Mouse (Mus musculus): ENCODE results near the gene H2-DMb2. TPM values are rescaled to one million over a fixed set of nuclear protein-coding genes. Genes with fewer than 3 reads are reported as not detected.
"Not testable (repeated sequence)": the region's sequence is repeated elsewhere in the genome, so short reads cannot be mapped to it uniquely, and the experiment has no call there.

The H2-DMb2 gene
- polyA plus RNA-seq, 1 experiment from 2014 or later, result not detected

DNA sequence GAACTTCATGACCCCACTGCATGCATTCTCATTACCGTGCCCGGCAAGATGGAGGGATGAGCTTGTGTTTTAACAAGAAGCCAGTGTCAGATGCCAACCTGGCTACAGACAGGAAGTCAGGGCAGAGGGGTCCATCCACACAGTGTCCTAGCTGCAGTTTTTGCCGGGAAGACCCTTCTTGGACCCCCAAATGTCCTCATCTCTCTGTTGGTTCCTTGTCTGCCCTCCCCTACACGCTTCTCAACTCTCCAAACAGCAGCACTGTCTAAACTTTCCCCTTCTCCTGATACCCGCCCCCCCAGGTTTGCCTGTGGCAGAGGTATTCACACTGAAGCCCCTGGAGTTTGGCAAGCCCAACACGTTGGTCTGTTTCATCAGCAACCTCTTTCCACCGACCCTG lies 5.5 kb upstream of the H2-DMb2 start:
- H3K9me3 ChIP-seq (ENCODE audit: control insufficient read depth, low read length), result no peaks in the 10 kb centered on the region
- H3K4me2 ChIP-seq (replicated peaks; ENCODE audit: low read depth, low read length), result no peak overlapping the region
- peaks cover 29% of the 10 kb centered on the region for H3K27me3 ChIP-seq (ENCODE audit: control insufficient read depth, insufficient read depth, low read length)
- WGBS, result 63% methylated on average over 7 of the region's 7 CpGs
- H3K4me1 ChIP-seq (replicated peaks; ENCODE audit: control insufficient read depth, insufficient read depth, low read length), result 0 out of 2 replicates have a peak, but pooled peaks cover 6% of the 10 kb centered on the region
- no peak overlapping the region for H3K4me3 ChIP-seq (ENCODE audit: low read depth, low read length)
- no peaks in the 10 kb centered on the region for H3K36me3 ChIP-seq (ENCODE audit: control insufficient read depth, insufficient read depth, low read length)
- H3K9ac ChIP-seq (ENCODE audit: low read depth, low read length), result no peak overlapping the region
- no peak overlapping the region for H3K27ac ChIP-seq (ENCODE audit: low read depth, low read length)
- ATAC-seq (ENCODE audit: low FRiP score), result no peak
- no peak for DNase-seq (ENCODE audit: low spot score)

GRCm38 (mm10) chr17:34138655-34139054 lies 4.5 kb upstream of the H2-DMb2 start:
- ATAC-seq (ENCODE audit: low FRiP score) (no peak), DNase-seq (ENCODE audit: low spot score) (no peak)
- Histone ChIP-seq H3K4me2 (replicated peaks; ENCODE audit: low read depth, low read length) (no peak overlapping the region), H3K36me3 (ENCODE audit: control insufficient read depth, insufficient read depth, low read length) (no peaks in the 10 kb centered on the region), H3K9me3 (ENCODE audit: control insufficient read depth, low read length) (no peaks in the 10 kb centered on the region), H3K4me1 (replicated peaks; ENCODE audit: control insufficient read depth, insufficient read depth, low read length) (0 out of 2 replicates have a peak, but pooled peaks cover 6% of the 10 kb centered on the region), H3K27ac (ENCODE audit: low read depth, low read length) (no peak overlapping the region), H3K4me3 (ENCODE audit: low read depth, low read length) (no peak overlapping the region), H3K9ac (ENCODE audit: low read depth, low read length) (no peak overlapping the region), H3K27me3 (ENCODE audit: control insufficient read depth, insufficient read depth, low read length) (peaks cover 29% of the 10 kb centered on the region)
- WGBS, result 71% methylated on average over 7 of the region's 7 CpGs

GRCm38 (mm10) chr17:34139416-34139815 lies 3.7 kb upstream of the H2-DMb2 start:
- Histone ChIP-seq H3K27ac (ENCODE audit: low read depth, low read length) (no peak overlapping the region), H3K4me2 (replicated peaks; ENCODE audit: low read depth, low read length) (peak overlapping the region; percentile 44), H3K27me3 (ENCODE audit: control insufficient read depth, insufficient read depth, low read length) (peaks cover 29% of the 10 kb centered on the region), H3K9me3 (ENCODE audit: control insufficient read depth, low read length) (no peaks in the 10 kb centered on the region), H3K4me3 (ENCODE audit: low read depth, low read length) (peak overlapping the region; percentile 24), H3K36me3 (ENCODE audit: control insufficient read depth, insufficient read depth, low read length) (no peaks in the 10 kb centered on the region), H3K9ac (ENCODE audit: low read depth, low read length) (no peak overlapping the region), H3K4me1 (replicated peaks; ENCODE audit: control insufficient read depth, insufficient read depth, low read length) (0 out of 2 replicates have a peak, but pooled peaks cover 6% of the 10 kb centered on the region)
- DNase-seq (ENCODE audit: low spot score), result peak; percentile 56
- no peak for ATAC-seq (ENCODE audit: low FRiP score)
- under 1% methylated on average over 16 of the region's 16 CpGs for WGBS

- no peaks in the 10 kb centered on the region for H3K9me3 ChIP-seq (ENCODE audit: control insufficient read depth, low read length)
- 0 out of 2 replicates have a peak, but pooled peaks cover 6% of the 10 kb centered on the region for H3K4me1 ChIP-seq (replicated peaks; ENCODE audit: control insufficient read depth, insufficient read depth, low read length)
- no peak overlapping the region for H3K9ac ChIP-seq (ENCODE audit: low read depth, low read length)
- 18% methylated on average over 5 of the region's 5 CpGs for WGBS
- peaks cover 29% of the 10 kb centered on the region for H3K27me3 ChIP-seq (ENCODE audit: control insufficient read depth, insufficient read depth, low read length)
- no peaks in the 10 kb centered on the region for H3K36me3 ChIP-seq (ENCODE audit: control insufficient read depth, insufficient read depth, low read length)
- no peak overlapping the region for H3K4me3 ChIP-seq (ENCODE audit: low read depth, low read length)
- DNase-seq (ENCODE audit: low spot score) (no peak), ATAC-seq (ENCODE audit: low FRiP score) (no peak)
- H3K27ac ChIP-seq (ENCODE audit: low read depth, low read length), result no peak overlapping the region
- H3K4me2 ChIP-seq (replicated peaks; ENCODE audit: low read depth, low read length), result no peak overlapping the region
Observed at GRCm38 (mm10) chr17:34140240-34140639, 2.9 kb upstream of the H2-DMb2 start.

GRCm38 (mm10) chr17:34141448-34141847 lies 1.7 kb upstream of the H2-DMb2 start:
- H3K27me3 ChIP-seq (ENCODE audit: control insufficient read depth, insufficient read depth, low read length), result peaks cover 25% of the 10 kb centered on the region
- H3K9me3 ChIP-seq (ENCODE audit: control insufficient read depth, low read length), result no peaks in the 10 kb centered on the region
- H3K4me1 ChIP-seq (replicated peaks; ENCODE audit: control insufficient read depth, insufficient read depth, low read length), result 0 out of 2 replicates have a peak, but pooled peaks cover 4% of the 10 kb centered on the region
- DNase-seq (ENCODE audit: low spot score), result no peak
- no peak overlapping the region for H3K4me3 ChIP-seq (ENCODE audit: low read depth, low read length)
- H3K4me2 ChIP-seq (replicated peaks; ENCODE audit: low read depth, low read length), result no peak overlapping the region
- WGBS, result 65% methylated on average over 4 of the region's 4 CpGs
- no peak overlapping the region for H3K27ac ChIP-seq (ENCODE audit: low read depth, low read length)
- H3K9ac ChIP-seq (ENCODE audit: low read depth, low read length), result no peak overlapping the region
- H3K36me3 ChIP-seq (ENCODE audit: control insufficient read depth, insufficient read depth, low read length), result no peaks in the 10 kb centered on the region
- ATAC-seq (ENCODE audit: low FRiP score), result no peak

- no peaks in the 10 kb centered on the region for H3K36me3 ChIP-seq (ENCODE audit: control insufficient read depth, insufficient read depth, low read length)
- DNase-seq (ENCODE audit: low spot score), result no peak
- H3K9me3 ChIP-seq (ENCODE audit: control insufficient read depth, low read length), result no peaks in the 10 kb centered on the region
- H3K9ac ChIP-seq (ENCODE audit: low read depth, low read length), result no peak overlapping the region
- no peak overlapping the region for H3K4me2 ChIP-seq (replicated peaks; ENCODE audit: low read depth, low read length)
- 78% methylated on average over 7 of the region's 7 CpGs for WGBS
- no peak overlapping the region for H3K4me3 ChIP-seq (ENCODE audit: low read depth, low read length)
- no peak overlapping the region for H3K27ac ChIP-seq (ENCODE audit: low read depth, low read length)
- H3K4me1 ChIP-seq (replicated peaks; ENCODE audit: control insufficient read depth, insufficient read depth, low read length), result 0 out of 2 replicates have a peak, but pooled peaks cover 4% of the 10 kb centered on the region
- no peak for ATAC-seq (ENCODE audit: low FRiP score)
- H3K27me3 ChIP-seq (ENCODE audit: control insufficient read depth, insufficient read depth, low read length), result peaks cover 21% of the 10 kb centered on the region
Observed at GRCm38 (mm10) chr17:34142456-34143010, 574 bp upstream of the H2-DMb2 start.

DNA sequence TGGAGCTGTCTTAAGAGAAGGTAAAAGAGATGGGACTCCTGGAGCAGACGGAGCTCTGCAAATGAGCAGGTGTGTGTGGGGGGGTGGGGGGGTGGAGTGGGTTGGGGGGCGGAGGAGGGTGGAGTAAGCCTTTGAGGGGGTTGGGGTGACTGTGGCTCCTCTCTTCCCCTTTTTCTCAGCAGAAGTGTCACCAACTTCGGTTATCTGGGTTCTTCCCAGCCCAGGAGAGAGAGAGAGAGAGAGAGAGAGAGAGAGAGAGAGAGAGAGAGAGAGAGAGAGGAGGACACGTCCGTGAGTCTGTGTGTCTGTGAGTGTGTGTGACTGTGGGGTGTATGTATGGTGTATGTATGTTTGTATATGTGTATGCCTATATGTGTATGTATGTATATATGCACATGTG lies 354 bp downstream of the H2-DMb2 start:
- 69% methylated on average over 5 of the region's 5 CpGs for WGBS
- Histone ChIP-seq H3K4me2 (replicated peaks; ENCODE audit: low read depth, low read length) (no peak overlapping the region), H3K27ac (ENCODE audit: low read depth, low read length) (no peak overlapping the region), H3K36me3 (ENCODE audit: control insufficient read depth, insufficient read depth, low read length) (no peaks in the 10 kb centered on the region), H3K4me3 (ENCODE audit: low read depth, low read length) (no peak overlapping the region), H3K9ac (ENCODE audit: low read depth, low read length) (no peak overlapping the region), H3K9me3 (ENCODE audit: control insufficient read depth, low read length) (no peaks in the 10 kb centered on the region), H3K27me3 (ENCODE audit: control insufficient read depth, insufficient read depth, low read length) (peaks cover 16% of the 10 kb centered on the region), H3K4me1 (replicated peaks; ENCODE audit: control insufficient read depth, insufficient read depth, low read length) (0 out of 2 replicates have a peak, but pooled peaks cover 4% of the 10 kb centered on the region)
- no peak for DNase-seq (ENCODE audit: low spot score)
- ATAC-seq (ENCODE audit: low FRiP score), result no peak

DNA sequence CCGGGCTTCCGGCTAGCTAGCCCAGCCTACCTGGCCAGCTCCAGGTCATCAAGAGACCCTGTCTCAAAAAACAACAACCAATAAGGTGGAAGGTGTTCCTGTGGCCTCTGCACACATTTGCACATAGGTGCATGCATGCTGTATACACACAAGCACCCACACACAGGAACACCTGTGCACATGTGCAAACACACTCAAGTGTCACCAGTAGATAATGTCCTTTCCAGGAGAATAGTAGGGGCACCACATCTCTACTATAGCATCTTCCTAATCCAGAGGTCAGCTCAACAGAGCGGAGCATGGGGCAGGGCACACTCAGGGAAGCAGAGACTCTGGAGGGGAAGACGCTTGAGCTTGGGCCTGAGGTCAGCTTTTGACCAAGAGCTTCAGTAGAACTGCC lies 1.1 kb downstream of the H2-DMb2 start:
- 84% methylated on average over 4 of the region's 4 CpGs for WGBS
- H3K9ac ChIP-seq (ENCODE audit: low read depth, low read length); H3K4me3 ChIP-seq (ENCODE audit: low read depth, low read length); DNase-seq (ENCODE audit: low spot score); H3K4me2 ChIP-seq (replicated peaks; ENCODE audit: low read depth, low read length); ATAC-seq (ENCODE audit: low FRiP score); H3K36me3 ChIP-seq (ENCODE audit: control insufficient read depth, insufficient read depth, low read length); H3K27ac ChIP-seq (ENCODE audit: low read depth, low read length); H3K4me1 ChIP-seq (replicated peaks; ENCODE audit: control insufficient read depth, insufficient read depth, low read length); H3K9me3 ChIP-seq (ENCODE audit: control insufficient read depth, low read length): not testable (repeated sequence)
- peaks cover 12% of the 10 kb centered on the region for H3K27me3 ChIP-seq (ENCODE audit: control insufficient read depth, insufficient read depth, low read length)

DNA sequence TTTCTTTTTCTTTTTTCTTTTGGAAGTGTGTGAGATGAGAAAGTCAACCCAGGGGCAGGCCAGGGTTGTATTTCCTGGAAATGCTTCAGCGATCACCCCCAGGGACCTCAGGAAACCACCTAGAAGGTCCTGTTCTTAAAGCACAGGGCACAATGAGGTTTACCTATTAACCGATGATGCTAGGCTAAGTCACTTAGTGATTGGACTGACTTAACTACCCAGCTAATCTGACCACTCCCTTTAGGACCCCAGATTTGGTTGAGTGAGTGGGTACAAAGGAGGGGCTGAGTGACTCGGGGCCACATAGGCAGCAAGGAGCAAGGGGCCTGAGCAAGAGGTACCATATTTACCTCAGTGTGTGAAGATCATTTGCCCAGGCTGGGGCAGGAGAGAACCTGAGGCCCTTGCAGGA lies 1.9 kb downstream of the H2-DMb2 start:
- ATAC-seq (ENCODE audit: low FRiP score), result no peak
- Histone ChIP-seq H3K9me3 (ENCODE audit: control insufficient read depth, low read length) (no peaks in the 10 kb centered on the region), H3K4me3 (ENCODE audit: low read depth, low read length) (no peak overlapping the region), H3K36me3 (ENCODE audit: control insufficient read depth, insufficient read depth, low read length) (no peaks in the 10 kb centered on the region), H3K4me2 (replicated peaks; ENCODE audit: low read depth, low read length) (no peak overlapping the region), H3K9ac (ENCODE audit: low read depth, low read length) (no peak overlapping the region), H3K4me1 (replicated peaks; ENCODE audit: control insufficient read depth, insufficient read depth, low read length) (no peaks in the 10 kb centered on the region), H3K27me3 (ENCODE audit: control insufficient read depth, insufficient read depth, low read length) (peaks cover 11% of the 10 kb centered on the region), H3K27ac (ENCODE audit: low read depth, low read length) (no peak overlapping the region)
- DNase-seq (ENCODE audit: low spot score), result no peak
- 72% methylated on average over 3 of the region's 3 CpGs for WGBS
